Mouse (Mus musculus) embryonic facial prominence, embryonic 10.5 days (tissue): ENCODE data around the gene Fkbp8. TPM values are rescaled to one million over a fixed set of nuclear protein-coding genes. Genes with fewer than 3 reads are reported as not detected.

ENCODE experiments used
- DNase-seq: peaks from one replicate; pipeline ENCODE4 v3.0.0-alpha.2; 2017; ENCODE audit warnings: low spot score
- H3K27ac ChIP-seq: fragments of 300-500 bp; sonication (generic); replicated peaks from 2 replicates; pipeline ENCODE4 v1.5.1; 2016; ENCODE audit warnings: mild to moderate bottlenecking
- H3K27me3 ChIP-seq: fragments of 300-500 bp; sonication (generic); replicated peaks from 2 replicates; pipeline ENCODE4 v1.6.1; 2016; ENCODE audit warnings: low read depth, mild to moderate bottlenecking; ENCODE audit not compliant: poor library complexity, severe bottlenecking
- H3K36me3 ChIP-seq: fragments of 300-500 bp; sonication (generic); replicated peaks from 2 replicates; pipeline ENCODE4 v1.6.1; 2016; ENCODE audit warnings: mild to moderate bottlenecking, moderate library complexity
- H3K4me1 ChIP-seq: fragments of 300-500 bp; sonication (generic); 2 replicates; pipeline ENCODE4 v1.6.1; 2016
- H3K4me3 ChIP-seq: fragments of 300-500 bp; sonication (generic); 2 replicates; pipeline ENCODE4 v1.5.1; 2016; ENCODE audit warnings: mild to moderate bottlenecking, moderate library complexity
- H3K9me3 ChIP-seq: fragments of 300-500 bp; sonication (generic); 2 replicates; pipeline ENCODE4 v1.6.1; 2016; ENCODE audit warnings: mild to moderate bottlenecking
- WGBS: fragments of 180-500 bp; shearing (Covaris S2); methylation state at CpG from one replicate; pipeline ENCODE4 v1.1.7; 2016; 5-methylcytosine and 5-hydroxymethylcytosine counted together
- polyA plus RNA-seq: library from polyadenylated mRNA; unstranded; fragments of >200 nt; fragmentation: Nextera tagmentation; extraction: Ambion mirVana; gene quantifications from 2 replicates; pipeline ENCODE4 v1.2.1, GENCODE M21; 2016

Fkbp8 gene
- polyA plus RNA-seq, 1 experiment from 2014 or later, result 285 TPM

DNA sequence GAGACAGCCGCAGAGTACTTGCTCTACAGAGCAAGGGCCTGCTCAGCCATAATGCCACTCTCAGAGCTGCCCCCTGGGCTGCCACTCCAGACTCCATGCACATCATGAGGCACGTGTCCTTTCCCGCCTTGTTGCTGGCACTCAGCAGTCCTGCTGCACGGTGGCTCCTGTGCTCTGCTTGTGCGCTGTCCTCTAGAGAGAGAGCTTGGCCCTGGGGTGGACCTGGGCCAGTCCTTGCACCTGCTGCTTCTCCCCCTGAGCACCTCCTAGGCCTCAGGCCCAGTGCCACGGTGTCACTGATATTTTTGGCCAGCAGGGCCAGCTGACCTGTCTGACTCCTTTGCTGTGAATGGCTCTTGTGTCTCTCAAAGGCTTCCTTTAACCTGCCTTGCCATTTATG, 43.5 kb downstream of the Fkbp8 start:
- no peak for DNase-seq
- H3K27ac ChIP-seq, result no peak overlapping the region
- no peaks in the 10 kb centered on the region for H3K27me3 ChIP-seq
- peaks cover 3% of the 10 kb centered on the region; the same call in 1 of the 2 replicates for H3K4me1 ChIP-seq
- H3K9me3 ChIP-seq, result no peaks in the 10 kb centered on the region
- H3K36me3 ChIP-seq, result peaks cover 36% of the 10 kb centered on the region
- H3K4me3 ChIP-seq, result no peak overlapping the region
- 87% methylated on average over 6 of the region's 6 CpGs for WGBS

DNA sequence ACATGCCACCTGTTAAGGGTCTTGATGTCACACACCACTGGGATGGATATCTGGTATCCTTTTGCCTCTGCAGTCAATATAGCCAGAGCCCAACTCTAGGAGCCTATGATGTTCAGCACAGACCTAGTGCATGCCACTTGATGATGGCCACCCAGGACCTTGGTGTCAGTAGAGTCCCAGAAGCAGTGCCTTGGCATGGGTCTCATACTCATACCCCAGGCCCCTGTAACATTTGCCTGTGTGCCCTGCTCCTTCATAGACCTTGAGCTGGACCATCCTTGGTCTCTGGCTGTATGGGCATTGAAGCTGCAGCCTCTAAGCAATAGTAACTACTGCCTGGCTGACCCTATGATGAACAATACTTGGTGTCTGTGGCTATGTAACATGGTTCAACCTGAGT, 46.8 kb downstream of the Fkbp8 start:
- DNase-seq, result no peak
- no peak overlapping the region for H3K27ac ChIP-seq
- peaks cover 3% of the 10 kb centered on the region; the same call in 1 of the 2 replicates for H3K4me1 ChIP-seq
- no peaks in the 10 kb centered on the region for H3K27me3 ChIP-seq
- H3K4me3 ChIP-seq, result no peak overlapping the region
- no peaks in the 10 kb centered on the region for H3K9me3 ChIP-seq
- H3K36me3 ChIP-seq, result peaks cover 52% of the 10 kb centered on the region

- H3K4me3 ChIP-seq, result no peak overlapping the region
- H3K27me3 ChIP-seq, result no peaks in the 10 kb centered on the region
- peaks cover 3% of the 10 kb centered on the region; the same call in 1 of the 2 replicates for H3K4me1 ChIP-seq
- whole genome bisulfite sequencing, result 86% methylated on average over 4 of the region's 4 CpGs
- peaks cover 54% of the 10 kb centered on the region for H3K36me3 ChIP-seq
- H3K9me3 ChIP-seq, result no peaks in the 10 kb centered on the region
- no peak overlapping the region for H3K27ac ChIP-seq
- DNase-seq, result no peak
These were observed 47.4 kb downstream of the Fkbp8 start for GRCm38 (mm10) chr8:70574915-70575314.

- no peak overlapping the region for H3K4me3 ChIP-seq
- H3K36me3 ChIP-seq, result peaks cover 77% of the 10 kb centered on the region
- 92% methylated on average over 3 of the region's 3 CpGs for WGBS
- no peak overlapping the region for H3K27ac ChIP-seq
- no peaks in the 10 kb centered on the region for H3K27me3 ChIP-seq
- no peaks in the 10 kb centered on the region for H3K9me3 ChIP-seq
- H3K4me1 ChIP-seq, result no peaks in the 10 kb centered on the region; the same call in 1 of the 2 replicates
- DNase-seq, result no peak
These were observed 49.7 kb downstream of the Fkbp8 start for GRCm38 (mm10) chr8:70577207-70577606.

GRCm38 (mm10) chr8:70583476-70584387, 56.2 kb downstream of the Fkbp8 start:
- Histone ChIP-seq H3K27me3 (no peaks in the 10 kb centered on the region), H3K9me3 (no peaks in the 10 kb centered on the region), H3K4me1 (0 out of 2 replicates have a peak, but pooled peaks cover 4% of the 10 kb centered on the region), H3K27ac (no peak overlapping the region), H3K4me3 (no peak overlapping the region), H3K36me3 (peaks cover 95% of the 10 kb centered on the region)
- no peak for DNase-seq
- WGBS, result 95% methylated on average over 18 of the region's 18 CpGs

GRCm38 (mm10) chr8:70584606-70585257, 57.2 kb downstream of the Fkbp8 start:
- DNase-seq, result no peak
- 91% methylated on average over 9 of the region's 9 CpGs for WGBS
- no peak overlapping the region for H3K4me3 ChIP-seq
- no peak overlapping the region for H3K27ac ChIP-seq
- 0 out of 2 replicates have a peak, but pooled peaks cover 4% of the 10 kb centered on the region for H3K4me1 ChIP-seq
- no peaks in the 10 kb centered on the region for H3K27me3 ChIP-seq
- H3K9me3 ChIP-seq, result no peaks in the 10 kb centered on the region
- H3K36me3 ChIP-seq, result peaks cover 98% of the 10 kb centered on the region

Other genes starting within 250 kb of the Fkbp8 start
- gene Homer3, start 244.9 kb upstream of the Fkbp8 start, polyA plus RNA-seq, result 121 and 130 TPM in 2 replicates
- gene Ddx49, start 225.2 kb upstream of the Fkbp8 start, polyA plus RNA-seq, result 51.0 and 58.1 TPM in 2 replicates
- gene Cope, start 225.2 kb upstream of the Fkbp8 start, polyA plus RNA-seq, result 293 and 297 TPM in 2 replicates
- 2.3 and 4.1 TPM in 2 replicates for gene Cers1, start 211.9 kb upstream of the Fkbp8 start, polyA plus RNA-seq
- gene Gdf1, start 197.9 kb upstream of the Fkbp8 start, polyA plus RNA-seq, result 5.6 and 5.7 TPM in 2 replicates
- 21.9 and 22.1 TPM in 2 replicates for gene Upf1, start 174.4 kb upstream of the Fkbp8 start, polyA plus RNA-seq
- 0.19 and 0.37 TPM in 2 replicates for gene Comp, start 154.2 kb upstream of the Fkbp8 start, polyA plus RNA-seq
- gene Crtc1, start 88.1 kb upstream of the Fkbp8 start, polyA plus RNA-seq, result 17.3 and 20.6 TPM in 2 replicates
- 22.4 and 24.1 TPM in 2 replicates for gene Klhl26, start 50.8 kb upstream of the Fkbp8 start, polyA plus RNA-seq
- gene Tmem59l, start 40.4 kb upstream of the Fkbp8 start, polyA plus RNA-seq, result 28.3 and 29.4 TPM in 2 replicates
- 103 and 116 TPM in 2 replicates for gene Crlf1, start 34.6 kb upstream of the Fkbp8 start, polyA plus RNA-seq
- 118 and 138 TPM in 2 replicates for gene Rex1bd, start 21.0 kb upstream of the Fkbp8 start, polyA plus RNA-seq
- gene Uba52, start 16.9 kb upstream of the Fkbp8 start, polyA plus RNA-seq, result 908 and 951 TPM in 2 replicates
- 49.7 and 51.0 TPM in 2 replicates for gene Kxd1, start 232 bp downstream of the Fkbp8 start, polyA plus RNA-seq
- gene Ell, start 11.7 kb downstream of the Fkbp8 start, polyA plus RNA-seq, result 20.8 and 21.1 TPM in 2 replicates
- gene Isyna1, start 66.6 kb downstream of the Fkbp8 start, polyA plus RNA-seq, result 184 and 187 TPM in 2 replicates
- gene Ssbp4, start 81.1 kb downstream of the Fkbp8 start, polyA plus RNA-seq, result 105 and 109 TPM in 2 replicates
- 0.77 and 0.79 TPM in 2 replicates for gene Lrrc25, start 88.4 kb downstream of the Fkbp8 start, polyA plus RNA-seq
- gene Gdf15, start 104.7 kb downstream of the Fkbp8 start, polyA plus RNA-seq, result 0.14 TPM in 1 of 2 replicates, not detected in the other
- gene Pgpep1, start 132.7 kb downstream of the Fkbp8 start, polyA plus RNA-seq, result 51.8 and 52.7 TPM in 2 replicates
- 347 and 351 TPM in 2 replicates for gene Lsm4, start 145.5 kb downstream of the Fkbp8 start, polyA plus RNA-seq
- 58.7 and 61.7 TPM in 2 replicates for gene Jund, start 171.2 kb downstream of the Fkbp8 start, polyA plus RNA-seq
- gene Iqcn, start 175.7 kb downstream of the Fkbp8 start, polyA plus RNA-seq, result 0.05 TPM in 1 of 2 replicates, not detected in the other
- gene Gm3336, start 190.8 kb downstream of the Fkbp8 start, polyA plus RNA-seq, result not detected in 2 replicates
- gene Pde4c, start 196.0 kb downstream of the Fkbp8 start, polyA plus RNA-seq, result 0.20 and 0.69 TPM in 2 replicates
- gene Rab3a, start 227.0 kb downstream of the Fkbp8 start, polyA plus RNA-seq, result 13.6 and 16.2 TPM in 2 replicates
- gene Mpv17l2, start 233.2 kb downstream of the Fkbp8 start, polyA plus RNA-seq, result 28.2 and 34.5 TPM in 2 replicates
- gene Pik3r2, start 249.0 kb downstream of the Fkbp8 start, polyA plus RNA-seq, result 79.2 and 79.8 TPM in 2 replicates